12 mouse cellular contexts compared by ENCODE assay signal in genomic region chr9:69419476-69419875, GRCm38 (mm10). TPM values are rescaled to one million over a fixed set of nuclear protein-coding genes. Genes with fewer than 3 reads are reported as not detected.
DNase-seq lines count a peak whose midpoint lies in the region; ATAC-seq lines count a peak whose summit lies in the region.
"Had no signal": no experiment of that assay in that cellular context is flagged by ENCODE, and none has a peak within 500 bp of the region (broad histone marks: within the 10 kb centered on the region; RNA-seq: fewer than 3 reads in every experiment).

No protein-coding gene starts in this region.

- H3K9me3 ChIP-seq in forebrain, embryonic 14.5 days (replicated peaks; ENCODE audit: control insufficient read depth, low read length): no peaks in the 10 kb centered on the region
- H3K9me3 ChIP-seq in forebrain, embryonic 16.5 days (ENCODE audit: control insufficient read depth, low read length): no peaks in the 10 kb centered on the region
- H3K9me3 ChIP-seq: forebrain, embryonic 10.5 days; hindbrain, embryonic 15.5 days had no signal

- no peak overlapping the region for H3K27ac ChIP-seq in forebrain, embryonic 14.5 days (ENCODE audit: low read depth, low read length)
- no peak overlapping the region for H3K27ac ChIP-seq in forebrain, embryonic 16.5 days (ENCODE audit: low read length)
- H3K27ac ChIP-seq: forebrain, embryonic 10.5 days; hindbrain, embryonic 15.5 days had no signal

- no peak overlapping the region for H3K9ac ChIP-seq in forebrain, embryonic 14.5 days (ENCODE audit: low read length)
- no peak overlapping the region for H3K9ac ChIP-seq in forebrain, embryonic 16.5 days (replicated peaks; ENCODE audit: low read depth, low read length)
- H3K9ac ChIP-seq: hindbrain, embryonic 15.5 days had no signal

- H3K4me1 ChIP-seq in forebrain, embryonic 14.5 days (ENCODE audit: control insufficient read depth, insufficient read depth, low read length): no peaks in the 10 kb centered on the region
- no peaks in the 10 kb centered on the region for H3K4me1 ChIP-seq in forebrain, embryonic 16.5 days (replicated peaks; ENCODE audit: control insufficient read depth, insufficient read depth, low read length)
- H3K4me1 ChIP-seq: forebrain, embryonic 10.5 days; hindbrain, embryonic 15.5 days had no signal

- H3K4me3 ChIP-seq in forebrain, embryonic 14.5 days (ENCODE audit: low read depth, low read length): no peak overlapping the region
- no peak overlapping the region for H3K4me3 ChIP-seq in forebrain, embryonic 16.5 days (replicated peaks; ENCODE audit: low read length)
- H3K4me3 ChIP-seq: forebrain, embryonic 10.5 days; hindbrain, embryonic 15.5 days had no signal

- 91% methylated on average over 1 of the region's 1 CpGs for WGBS in forebrain, embryonic 14.5 days
- 88% methylated on average over 1 of the region's 1 CpGs for WGBS in forebrain, embryonic 16.5 days

- no peaks in the 10 kb centered on the region for H3K27me3 ChIP-seq in forebrain, embryonic 14.5 days (replicated peaks; ENCODE audit: control insufficient read depth, insufficient read depth, low read length)
- H3K27me3 ChIP-seq in forebrain, embryonic 16.5 days (replicated peaks; ENCODE audit: control insufficient read depth, insufficient read depth, low read length): no peaks in the 10 kb centered on the region
- H3K27me3 ChIP-seq: hindbrain, embryonic 15.5 days had no signal

- H3K36me3 ChIP-seq in forebrain, embryonic 14.5 days (ENCODE audit: control insufficient read depth, insufficient read depth, low read length): peaks cover 50% of the 10 kb centered on the region
- peaks cover 9% of the 10 kb centered on the region for H3K36me3 ChIP-seq in forebrain, embryonic 16.5 days (ENCODE audit: control insufficient read depth, insufficient read depth)

- intact Hi-C loops in left cerebral cortex, postnatal 14 days (cut with DNase I): no loop called here
- intact Hi-C loops in heart, postnatal 10 days (cut with DNase I): loop anchor here (1.0 kb wide), 1 partner anchor 61 kb away; no protein-coding TSS in a partner anchor

- no peak overlapping the region for H3K4me2 ChIP-seq in forebrain, embryonic 14.5 days (ENCODE audit: low read length)
- H3K4me2 ChIP-seq in forebrain, embryonic 16.5 days (ENCODE audit: low read length): no peak overlapping the region
- H3K4me2 ChIP-seq: hindbrain, embryonic 15.5 days had no signal

- ATAC-seq in forebrain, embryonic 14.5 days: no peak
- ATAC-seq in forebrain, embryonic 16.5 days: no peak

- peak; percentile 16 for DNase-seq in forebrain, embryonic 14.5 days (ENCODE audit: low spot score)
- peak; percentile 10 to 26 for DNase-seq in left cerebral cortex, postnatal 14 days (ENCODE audit: low spot score in 2 of 2)
- no peak for DNase-seq in left cerebral cortex, adult 18-20 months (ENCODE audit: low spot score in 2 of 2)
- peak; percentile 54 for DNase-seq in 416B (ENCODE audit: low read depth)
- peak; percentile 53 for DNase-seq in adipocyte (ENCODE audit: low spot score)
- DNase-seq in spleen, postnatal 10 days (ENCODE audit: low spot score in 2 of 2): no peak
- no peak for DNase-seq in heart, postnatal 10 days
- DNase-seq: adrenal gland, postnatal 10 days; layer of hippocampus, postnatal 36 days had no signal

RNA-seq across cellular contexts. Expression of gene Ice2, which starts 21.8 kb away (rescaled TPM):
- 12.9 and 13.8 TPM in 2 replicates for polyA plus RNA-seq in forebrain, embryonic 14.5 days (2014; fragmentation: Nextera tagmentation; extraction: Ambion mirVana)
- polyA plus RNA-seq in forebrain, embryonic 16.5 days (2015; fragmentation: Nextera tagmentation; extraction: Ambion mirVana): 14.1 and 15.9 TPM in 2 replicates
- 10 to 100 TPM in 1 of 2 experiments, 1 to 10 TPM in 1; 7.4 to 10.9 TPM for total RNA-seq in left cerebral cortex, postnatal 14 days (2021)
- 10 to 100 TPM in 1 of 2 experiments, 1 to 10 TPM in 1; 9.6 to 10.1 TPM for total RNA-seq in left cerebral cortex, adult 18-20 months (2021)
- total RNA-seq in heart, postnatal 10 days (2021): 10 to 100 TPM in 1 of 2 experiments, 1 to 10 TPM in 1; 8.6 to 10.2 TPM

RNA-seq across cellular contexts. Expression of gene Anxa2, which starts 33.9 kb away (rescaled TPM):
- 109 and 118 TPM in 2 replicates for polyA plus RNA-seq in forebrain, embryonic 14.5 days (2014; fragmentation: Nextera tagmentation; extraction: Ambion mirVana)
- 82.2 and 115 TPM in 2 replicates for polyA plus RNA-seq in forebrain, embryonic 16.5 days (2015; fragmentation: Nextera tagmentation; extraction: Ambion mirVana)
- total RNA-seq in left cerebral cortex, postnatal 14 days (2021): 10 to 100 TPM; 14.4 to 18.8 TPM
- 10 to 100 TPM; 13.3 to 19.4 TPM for total RNA-seq in left cerebral cortex, adult 18-20 months (2021)
- 100 to 1,000 TPM; 207 to 221 TPM for total RNA-seq in heart, postnatal 10 days (2021)

Comparison
In these comparisons a context has a peak if more than half of its experiments do, and no peak if none do; other contexts are left out.
1. DNase-seq: peak in forebrain, embryonic 14.5 days (single experiment), left cerebral cortex, postnatal 14 days (2 of 2), 416B (single experiment) and adipocyte (single experiment); none in left cerebral cortex, adult 18-20 months (0 of 2), spleen, postnatal 10 days (0 of 2) and heart, postnatal 10 days (0 of 2).
2. RNA of gene Anxa2, which starts 33.9 kb away (total RNA-seq): 207 to 221 TPM in heart, postnatal 10 days; 13.3 to 19.4 TPM in left cerebral cortex, adult 18-20 months and 14.4 to 18.8 TPM in left cerebral cortex, postnatal 14 days; every median in the first group is over 10 times any median in the second.